Mouse (Mus musculus) small intestine, adult 2 months (tissue): ENCODE measurements around the gene Vti1a.

Source experiments
- CTCF ChIP-seq: fragments of 200-500 bp; IDR thresholded peaks from 2 replicates; pipeline ENCODE4 v1.5.1; 2012; ENCODE audit warnings: low read depth, mild to moderate bottlenecking, control low read depth, inconsistent platforms, low read length, moderate library complexity, mixed read lengths; ENCODE audit not compliant: insufficient replicate concordance, insufficient read length; ENCODE audit errors: extremely low read depth
- POLR2A ChIP-seq: fragments of 200-500 bp; IDR thresholded peaks from 2 replicates; pipeline ENCODE4 v1.6.1; 2012; ENCODE audit warnings: low read depth, mild to moderate bottlenecking, control low read depth, inconsistent platforms, low read length, moderate library complexity

- TF ChIP-seq CTCF (no peak), POLR2A (no peak)
Measured at GRCm38 (mm10) chr19:55565523-55566369, 249.7 kb downstream of the Vti1a start.
